Mouse (Mus musculus) cortical plate, adult 2 months (tissue): ENCODE data around the gene Tsc22d2.

Experiments
- CTCF ChIP-seq: fragments of 200-500 bp; IDR thresholded peaks from 2 replicates; pipeline ENCODE4 v1.5.1; 2011; ENCODE audit warnings: mild to moderate bottlenecking, control low read depth, low read length; ENCODE audit not compliant: insufficient read depth; ENCODE audit errors: extremely low read depth
- POLR2A ChIP-seq: fragments of 200-500 bp; IDR thresholded peaks from 2 replicates; pipeline ENCODE4 v1.6.1; 2011; ENCODE audit warnings: mild to moderate bottlenecking, low read length, control low read depth; ENCODE audit not compliant: insufficient read depth; ENCODE audit errors: extremely low read depth

DNA sequence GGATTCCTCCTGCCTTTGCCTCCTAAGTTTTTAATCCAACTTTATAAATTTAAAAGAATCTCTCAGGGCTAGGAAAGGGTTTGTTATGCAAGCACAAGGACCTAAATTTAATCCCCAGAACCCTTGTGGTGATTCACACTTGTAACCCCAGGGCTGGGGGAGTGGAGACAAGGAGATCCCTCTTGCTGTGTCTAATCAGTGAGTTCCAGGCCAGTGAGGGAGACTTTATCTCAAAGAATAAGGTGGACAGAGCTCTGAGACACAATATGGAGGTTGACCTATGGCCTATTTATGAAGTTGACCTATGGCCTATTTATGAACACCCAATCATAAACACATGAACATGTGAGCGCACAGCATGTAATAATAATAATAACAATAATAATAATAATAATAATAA is 31.8 kb upstream of the Tsc22d2 start:
- no peak for TF ChIP-seq POLR2A
- no peak for TF ChIP-seq CTCF
